Mouse (Mus musculus): ENCODE results near the gene Nek4. TPM values are rescaled to one million over a fixed set of nuclear protein-coding genes. Genes with fewer than 3 reads are reported as not detected.

The Nek4 gene
- total RNA-seq, 2 experiments from 2014 or later, result 8.5 to 13.9 TPM

GRCm38 (mm10) chr14:30959031-30959430, 7.9 kb downstream of the Nek4 start:
- no peak for DNase-seq

- DNase-seq, result no peak
Measured at GRCm38 (mm10) chr14:30960366-30960765, 9.2 kb downstream of the Nek4 start.

- DNase-seq, result peak; percentile 37
Measured at GRCm38 (mm10) chr14:30974204-30974603, 23.0 kb downstream of the Nek4 start.

- DNase-seq, result no peak
Measured at GRCm38 (mm10) chr14:30976222-30976621, 25.0 kb downstream of the Nek4 start.

- no peak for DNase-seq
Measured at GRCm38 (mm10) chr14:30996417-30996816, 45.2 kb downstream of the Nek4 start.

- no peak for DNase-seq
Measured at GRCm38 (mm10) chr14:31000356-31000755, 49.2 kb downstream of the Nek4 start.

GRCm38 (mm10) chr14:31000816-31001306, 49.7 kb downstream of the Nek4 start:
- DNase-seq, result no peak

GRCm38 (mm10) chr14:31001307-31002205, 50.4 kb downstream of the Nek4 start, which contains the start of the genes Glt8d1 and Spcs1:
Gene Glt8d1 (plus strand): TSS chr14:31001400.
Gene Spcs1 (minus strand): TSS chr14:31001672.
- peak; percentile 91 for DNase-seq

- no peak for DNase-seq
Measured at GRCm38 (mm10) chr14:31004527-31004926, 53.4 kb downstream of the Nek4 start.

GRCm38 (mm10) chr14:31006779-31007178, 55.6 kb downstream of the Nek4 start:
- no peak for DNase-seq

GRCm38 (mm10) chr14:31011588-31011987, 60.4 kb downstream of the Nek4 start:
- no peak for DNase-seq

GRCm38 (mm10) chr14:31013928-31014327, 62.8 kb downstream of the Nek4 start:
- no peak for DNase-seq

- no peak for DNase-seq
Measured at GRCm38 (mm10) chr14:31016063-31016462, 64.9 kb downstream of the Nek4 start.

GRCm38 (mm10) chr14:31017854-31018253, 66.7 kb downstream of the Nek4 start:
- peak; percentile 17 for DNase-seq

- DNase-seq, result peak; percentile 98
Measured at GRCm38 (mm10) chr14:31018860-31019291, 67.7 kb downstream of the Nek4 start, which contains the start of the genes Pbrm1 and Gnl3. Gene Pbrm1 (plus strand): TSS chr14:31019138. Gene Gnl3 (minus strand): TSS chr14:31019152.

- peak; percentile 84 for DNase-seq
Measured at GRCm38 (mm10) chr14:31019331-31020205, 68.4 kb downstream of the Nek4 start.

- DNase-seq, result no peak
Measured at GRCm38 (mm10) chr14:31022579-31022978, 71.4 kb downstream of the Nek4 start.

GRCm38 (mm10) chr14:31025785-31026184, 74.6 kb downstream of the Nek4 start:
- DNase-seq, result no peak
